ENCODE assay signal across 8 mouse cellular contexts in genomic region chr13:104036494-104037290, GRCm38 (mm10).
A peak's percentile ranks its signal among the peaks of the same experiment; 100 is the strongest.
DNase-seq lines count a peak whose midpoint lies in the region; ATAC-seq and TF ChIP-seq lines count a peak whose summit lies in the region.

No protein-coding gene starts in this region.

- no peak overlapping the region for H3K4me2 ChIP-seq in embryonic facial prominence, embryonic 13.5 days
- H3K4me2 ChIP-seq in lung, embryonic 15.5 days = peak overlapping the region; percentile 38

- no peaks in the 10 kb centered on the region for H3K9me3 ChIP-seq in MEL (replicated peaks; ENCODE audit: insufficient read depth, low read length)
- H3K9me3 ChIP-seq in embryonic facial prominence, embryonic 13.5 days = no peaks in the 10 kb centered on the region
- no peaks in the 10 kb centered on the region for H3K9me3 ChIP-seq in lung, embryonic 15.5 days

- no peak for ATAC-seq in embryonic facial prominence, embryonic 13.5 days (ENCODE audit: insufficient number of reproducible peaks, insufficient read depth, low FRiP score, low TSS enrichment, low read depth)
- ATAC-seq in lung, embryonic 15.5 days (ENCODE audit: borderline replicate concordance, extremely low read depth, low FRiP score, low TSS enrichment) = peak; percentile 68

- peak; percentile 30 for DNase-seq in embryo, embryonic 10 days (ENCODE audit: low spot score)
- DNase-seq in embryo, embryonic 11 days = no peak
- peak; percentile 88 for DNase-seq in MEL (ENCODE audit: low read depth, low spot score)
- DNase-seq in kidney, adult 11 months = peak; percentile 89
- no peak for DNase-seq in spleen, postnatal 10 days (ENCODE audit: low spot score in 2 of 2)
- DNase-seq in embryo, embryonic 9.5 days (ENCODE audit: extremely low spot score) = no peak

- no peak overlapping the region for H3K4me3 ChIP-seq in MEL (ENCODE audit: control insufficient read depth in 1 of 2, insufficient read depth in 1 of 2, low read depth in 2 of 2, low read length in 2 of 2)
- H3K4me3 ChIP-seq in embryonic facial prominence, embryonic 13.5 days = no peak overlapping the region
- no peak overlapping the region for H3K4me3 ChIP-seq in lung, embryonic 15.5 days

- TF ChIP-seq RAD21 in MEL (IDR thresholded peaks at IDR 0.05; ENCODE audit: low read depth, low read length) = no peak

- H3K36me3 ChIP-seq in MEL (ENCODE audit: control insufficient read depth in 1 of 2, insufficient read depth in 2 of 2, low read length in 2 of 2) = peaks cover 0 to 46% of the 10 kb centered on the region in 2 experiments; a peak in 2 of 4 replicates
- H3K36me3 ChIP-seq in embryonic facial prominence, embryonic 13.5 days = no peaks in the 10 kb centered on the region
- H3K36me3 ChIP-seq in lung, embryonic 15.5 days = no peaks in the 10 kb centered on the region

- peak overlapping the region; percentile 54 for H3K27ac ChIP-seq in MEL (ENCODE audit: control insufficient read depth, low read depth, low read length)
- H3K27ac ChIP-seq in embryonic facial prominence, embryonic 13.5 days = peak overlapping the region; percentile 74
- H3K27ac ChIP-seq in lung, embryonic 15.5 days = peak overlapping the region; percentile 87

- H3K4me1 ChIP-seq in MEL (ENCODE audit: control insufficient read depth in 1 of 2, insufficient read depth in 2 of 2, low read length in 2 of 2) = peaks cover 20 to 56% of the 10 kb centered on the region in 2 experiments
- H3K4me1 ChIP-seq in embryonic facial prominence, embryonic 13.5 days = peaks cover 77% of the 10 kb centered on the region
- peaks cover 77% of the 10 kb centered on the region for H3K4me1 ChIP-seq in lung, embryonic 15.5 days

- H3K79me2 ChIP-seq in MEL (ENCODE audit: control insufficient read depth, insufficient read depth, low read length, poor library complexity) = no peaks in the 10 kb centered on the region

- no peak for TF ChIP-seq POLR2A in MEL (IDR thresholded peaks at IDR 0.05; ENCODE audit: control insufficient read depth in 1 of 2, insufficient read depth in 1 of 2, low read depth in 1 of 2, low read length in 2 of 2, poor library complexity in 1 of 2)

- 71% methylated on average over 23 of the region's 23 CpGs for WGBS in embryonic facial prominence, embryonic 13.5 days
- 37% methylated on average over 23 of the region's 23 CpGs for WGBS in lung, embryonic 15.5 days

- H3K9ac ChIP-seq in MEL (ENCODE audit: control insufficient read depth, low read depth, low read length, poor library complexity, severe bottlenecking) = peak overlapping the region; percentile 4
- no peak overlapping the region for H3K9ac ChIP-seq in embryonic facial prominence, embryonic 13.5 days
- no peak overlapping the region for H3K9ac ChIP-seq in lung, embryonic 15.5 days

- TF ChIP-seq EP300 in MEL (IDR thresholded peaks at IDR 0.05; ENCODE audit: low read depth in 1 of 2, low read length in 2 of 2) = peak; percentile 77 to 82

- no peak for TF ChIP-seq CTCF in MEL (IDR thresholded peaks at IDR 0.05 in 2 of 3, conservative IDR thresholded peaks at IDR 0.05 in 1 of 3; ENCODE audit: control insufficient read depth in 1 of 3, insufficient read depth in 1 of 3, low read depth in 2 of 3, low read length in 3 of 3, poor library complexity in 1 of 3, severe bottlenecking in 1 of 3)

- H3K27me3 ChIP-seq in MEL (ENCODE audit: control insufficient read depth in 1 of 2, insufficient read depth in 2 of 2, low read length in 2 of 2) = no peaks in the 10 kb centered on the region
- H3K27me3 ChIP-seq in embryonic facial prominence, embryonic 13.5 days = no peaks in the 10 kb centered on the region
- H3K27me3 ChIP-seq in lung, embryonic 15.5 days = no peaks in the 10 kb centered on the region

TF ChIP-seq in MEL, 35 proteins besides CTCF, POLR2A, EP300 and RAD21:
- peak; percentile 80 for TF ChIP-seq BHLHE40 (IDR thresholded peaks at IDR 0.05; ENCODE audit: borderline replicate concordance, low read depth, low read length)
- no peak for TF ChIP-seq E2F4 (IDR thresholded peaks at IDR 0.05; ENCODE audit: borderline replicate concordance, low read depth, low read length)
- no peak for TF ChIP-seq MXI1 (IDR thresholded peaks at IDR 0.05; ENCODE audit: low read depth, low read length)
- peak; percentile 77 for TF ChIP-seq TAL1 (IDR thresholded peaks at IDR 0.05; ENCODE audit: low read length)
- no peak for TF ChIP-seq MEF2A (IDR thresholded peaks at IDR 0.05; ENCODE audit: extremely low read depth, insufficient replicate concordance, low read depth, low read length, poor library complexity, severe bottlenecking)
- no peak for TF ChIP-seq UBTF (IDR thresholded peaks at IDR 0.05; ENCODE audit: borderline replicate concordance, insufficient read depth, low read depth, low read length)
- peak; percentile 68 for TF ChIP-seq SIN3A (IDR thresholded peaks at IDR 0.05; ENCODE audit: low read length)
- TF ChIP-seq MYC (IDR thresholded peaks at IDR 0.05; ENCODE audit: low read depth, low read length) = 0 out of 2 replicates have a peak, but pooled peaks have one; percentile 46
- peak; percentile 11; the same call in 1 of the 2 replicates for TF ChIP-seq ELF1 (IDR thresholded peaks at IDR 0.05; ENCODE audit: low read depth, low read length)
- TF ChIP-seq JUND (IDR thresholded peaks at IDR 0.05; ENCODE audit: low read depth, low read length) = no peak
- no peak for TF ChIP-seq USF2 (IDR thresholded peaks at IDR 0.05; ENCODE audit: borderline replicate concordance in 1 of 2, insufficient read depth in 1 of 2, low read depth in 1 of 2, low read length in 2 of 2)
- TF ChIP-seq MAX (IDR thresholded peaks at IDR 0.05; ENCODE audit: low read length) = no peak
- no peak for TF ChIP-seq GABPA (IDR thresholded peaks at IDR 0.05; ENCODE audit: low read depth, low read length)
- peak; percentile 39; the same call in 1 of the 2 replicates for TF ChIP-seq MAZ (IDR thresholded peaks at IDR 0.05; ENCODE audit: low read depth, low read length)
- 0 out of 2 replicates have a peak, but pooled peaks have one; percentile 11 for TF ChIP-seq SMC3 (IDR thresholded peaks at IDR 0.05; ENCODE audit: low read depth, low read length)
- TF ChIP-seq ZC3H11A (IDR thresholded peaks at IDR 0.05; ENCODE audit: low read depth, low read length) = no peak
- peak; percentile 67 for TF ChIP-seq MYB (IDR thresholded peaks at IDR 0.05; ENCODE audit: low read depth, low read length)
- 0 out of 2 replicates have a peak, but pooled peaks have one; percentile 8 for TF ChIP-seq HCFC1 (IDR thresholded peaks at IDR 0.05; ENCODE audit: low read depth, low read length)
- no peak for TF ChIP-seq CHD1 (IDR thresholded peaks at IDR 0.05; ENCODE audit: low read depth, low read length)
- no peak for TF ChIP-seq ZMIZ1 (IDR thresholded peaks at IDR 0.05; ENCODE audit: low read depth, low read length)
- TF ChIP-seq CHD2 (IDR thresholded peaks at IDR 0.05; ENCODE audit: low read length) = no peak
- no peak for TF ChIP-seq NELFE (IDR thresholded peaks at IDR 0.05; ENCODE audit: low read depth, low read length)
- TF ChIP-seq MAFK (IDR thresholded peaks at IDR 0.05; ENCODE audit: borderline replicate concordance, low read depth, low read length) = no peak
- TF ChIP-seq ZNF384 (IDR thresholded peaks at IDR 0.05; ENCODE audit: low read depth, low read length) = no peak; the same call in 1 of the 2 replicates
- TF ChIP-seq ETS1 (IDR thresholded peaks at IDR 0.05; ENCODE audit: low read depth, low read length) = peak; percentile 76
- no peak for TF ChIP-seq ZKSCAN1 (IDR thresholded peaks at IDR 0.05; ENCODE audit: low read depth, low read length)
- peak; percentile 81 for TF ChIP-seq TCF12 (IDR thresholded peaks at IDR 0.05; ENCODE audit: low read depth, low read length)
- peak; percentile 87 for TF ChIP-seq RCOR1 (IDR thresholded peaks at IDR 0.05; ENCODE audit: low read depth, low read length)
- no peak for TF ChIP-seq POLR2AphosphoS2 (IDR thresholded peaks at IDR 0.05; ENCODE audit: low read length)
- no peak for TF ChIP-seq NRF1 (IDR thresholded peaks at IDR 0.05; ENCODE audit: insufficient read depth, low read depth, low read length, poor library complexity, severe bottlenecking)
- TF ChIP-seq POLR2AphosphoS5 (IDR thresholded peaks at IDR 0.05; ENCODE audit: borderline replicate concordance, low read depth, low read length) = no peak
- no peak for TF ChIP-seq USF1 (IDR thresholded peaks at IDR 0.05; ENCODE audit: low read depth, low read length)
- no peak for TF ChIP-seq TBP (IDR thresholded peaks at IDR 0.05; ENCODE audit: low read depth, low read length)
- TF ChIP-seq KAT2A (conservative IDR thresholded peaks at IDR 0.05; ENCODE audit: low read depth, low read length) = no peak
- peak; percentile 82 for TF ChIP-seq GATA1 (IDR thresholded peaks at IDR 0.05; ENCODE audit: low read depth, low read length)

Comparison
In these comparisons a context has a peak if more than half of its experiments do, and no peak if none do; other contexts are left out.
1. DNase-seq: peak in embryo, embryonic 10 days (single experiment), MEL (single experiment) and kidney, adult 11 months (single experiment); none in embryo, embryonic 11 days (single experiment), spleen, postnatal 10 days (0 of 2) and embryo, embryonic 9.5 days (single experiment).
2. Peak in every context shown above with its lines, with median percentiles within 50 percentile points of each other: H3K27ac ChIP-seq.